Mouse (Mus musculus) left cerebral cortex, postnatal 10 days (tissue): ENCODE measurements around the gene Kifc5b. TPM values are rescaled to one million over a fixed set of nuclear protein-coding genes. Genes with fewer than 3 reads are reported as not detected.
"Not testable (repeated sequence)": the region's sequence is repeated elsewhere in the genome, so short reads cannot be mapped to it uniquely, and the experiment has no call there.

Experiments used
- DNase-seq, 2 experiments: peaks; one replicate each; pipeline ENCODE4 v3.0.0; 2021 to 2022; ENCODE audit warnings: low spot score in 2 of 2, mixed read lengths in 1 of 2; ENCODE audit errors: extremely low spot score in 1 of 2
- intact Hi-C: fragments of 180-260 bp; cut with DNase I; formaldehyde crosslinking; loops from one replicate; pipeline ENCODE4 v1.15.1; 2025
- total RNA-seq, 2 experiments: library from RNA; stranded (reverse); gene quantifications; 2 replicates each; pipeline ENCODE4 v1.2.3; 2021

Kifc5b gene
- total RNA-seq, 2 experiments from 2014 or later, result 3.1 to 3.2 TPM

- intact Hi-C loops, DNase-seq: not testable (repeated sequence)
These were observed 9.4 kb upstream of the Kifc5b start for GRCm38 (mm10) chr17:26907506-26907905.

GRCm38 (mm10) chr17:26915248-26915647, 1.6 kb upstream of the Kifc5b start:
- intact Hi-C loops, result no loop called here
- DNase-seq, result no peak

GRCm38 (mm10) chr17:26917560-26917959, 669 bp downstream of the Kifc5b start:
- DNase-seq, intact Hi-C loops: not testable (repeated sequence)

- DNase-seq, result no peak
- intact Hi-C loops, result no loop called here
These were observed 1.5 kb downstream of the Kifc5b start for GRCm38 (mm10) chr17:26918343-26918742.

- intact Hi-C loops, DNase-seq: not testable (repeated sequence)
These were observed 2.6 kb downstream of the Kifc5b start for GRCm38 (mm10) chr17:26919516-26919915.

- intact Hi-C loops, result not testable (repeated sequence)
These were observed 5.5 kb downstream of the Kifc5b start for GRCm38 (mm10) chr17:26922368-26922767.

GRCm38 (mm10) chr17:26925414-26925813, 8.5 kb downstream of the Kifc5b start:
- intact Hi-C loops, DNase-seq: not testable (repeated sequence)

More at GRCm38 (mm10) chr17:26922368-26922767, 5.5 kb downstream of the Kifc5b start:
- DNase-seq, result not testable (repeated sequence)

- peak in 1 of 2 experiments; percentile 76 for DNase-seq
- intact Hi-C loops, result not testable (repeated sequence)
These were observed 14.9 kb downstream of the Kifc5b start for GRCm38 (mm10) chr17:26931795-26932194.

- intact Hi-C loops, result no loop called here
- peak; percentile 85 to 96 for DNase-seq
These were observed 16.0 kb downstream of the Kifc5b start, which contains the start of gene Phf1 for GRCm38 (mm10) chr17:26932839-26933398. Gene Phf1, plus strand, starts transcription at chr17:26933052.

GRCm38 (mm10) chr17:26933419-26933818, 16.5 kb downstream of the Kifc5b start:
- DNase-seq, result no peak
- intact Hi-C loops, result no loop called here

- DNase-seq, result no peak
- intact Hi-C loops, result no loop called here
These were observed 17.3 kb downstream of the Kifc5b start for GRCm38 (mm10) chr17:26933885-26934827.

- intact Hi-C loops, result loop anchor here (5.0 kb wide), 1 partner anchor 92 kb away; the partner anchor contains the start of gene Bak1
- DNase-seq, result no peak
These were observed 18.1 kb downstream of the Kifc5b start for GRCm38 (mm10) chr17:26935027-26935426.

- intact Hi-C loops, result loop anchor here (5.0 kb wide), 1 partner anchor 91 kb away; the partner anchor contains the start of gene Bak1
- DNase-seq, result peak in 1 of 2 experiments; percentile 34
These were observed 19.6 kb downstream of the Kifc5b start for GRCm38 (mm10) chr17:26936453-26936852.

GRCm38 (mm10) chr17:26936921-26937695, 20.2 kb downstream of the Kifc5b start:
- intact Hi-C loops, result loop anchor here (5.0 kb wide), 1 partner anchor 90 kb away; the partner anchor contains the start of gene Bak1

GRCm38 (mm10) chr17:26937883-26938695, 21.2 kb downstream of the Kifc5b start:
- intact Hi-C loops, result loop anchor here (5.0 kb wide), 1 partner anchor 89 kb away; the partner anchor contains the start of gene Bak1
- no peak for DNase-seq

More at GRCm38 (mm10) chr17:26936921-26937695, 20.2 kb downstream of the Kifc5b start:
- peak in 1 of 2 experiments; percentile 35 for DNase-seq

GRCm38 (mm10) chr17:26938731-26939130, 21.8 kb downstream of the Kifc5b start:
- intact Hi-C loops, result loop anchor here (5.0 kb wide), 1 partner anchor 89 kb away; the partner anchor contains the start of gene Bak1
- peak in 1 of 2 experiments; percentile 63 for DNase-seq

- intact Hi-C loops, result loop anchor here (5.0 kb wide), 1 partner anchor 88 kb away; the partner anchor contains the start of gene Bak1
- DNase-seq, result peak; percentile 100
These were observed 22.5 kb downstream of the Kifc5b start, which contains the start of gene Cuta for GRCm38 (mm10) chr17:26939178-26939972. Gene Cuta, minus strand, starts transcription at chr17:26939569.
